Mouse (Mus musculus): ENCODE measurements around the gene Dnah6. TPM values are rescaled to one million over a fixed set of nuclear protein-coding genes. Genes with fewer than 3 reads are reported as not detected.

Gene Dnah6
- polyA plus RNA-seq, 1 experiment = 1.9 TPM

- no peak for DNase-seq
- H3K27ac ChIP-seq (ENCODE audit: insufficient read depth, low read length) = no peak overlapping the region
- H3K4me1 ChIP-seq (ENCODE audit: control insufficient read depth, insufficient read depth, low read length) = no peaks in the 10 kb centered on the region
- no peaks in the 10 kb centered on the region; the same call in 1 of the 2 replicates for H3K27me3 ChIP-seq (ENCODE audit: control insufficient read depth, insufficient read depth, low read length)
- TF ChIP-seq POLR2A (IDR thresholded peaks at IDR 0.05; ENCODE audit: borderline replicate concordance, insufficient read depth, low read length) = no peak
- no peak overlapping the region for H3K4me3 ChIP-seq (replicated peaks; ENCODE audit: insufficient read depth, low read depth, low read length)
- 92% methylated on average over 9 of the region's 9 CpGs for WGBS
Observed at GRCm38 (mm10) chr6:73082571-73082970, 138.9 kb downstream of the Dnah6 start.

- DNase-seq = no peak
- no peaks in the 10 kb centered on the region for H3K27me3 ChIP-seq (ENCODE audit: control insufficient read depth, insufficient read depth, low read length)
- no peak overlapping the region for H3K4me3 ChIP-seq (replicated peaks; ENCODE audit: insufficient read depth, low read depth, low read length)
- H3K27ac ChIP-seq (ENCODE audit: insufficient read depth, low read length) = no peak overlapping the region
- H3K4me1 ChIP-seq (ENCODE audit: control insufficient read depth, insufficient read depth, low read length) = no peaks in the 10 kb centered on the region
- TF ChIP-seq CTCF (IDR thresholded peaks at IDR 0.05; ENCODE audit: borderline replicate concordance, insufficient read depth, low read depth, low read length) = no peak
- no peak for TF ChIP-seq POLR2A (IDR thresholded peaks at IDR 0.05; ENCODE audit: borderline replicate concordance, insufficient read depth, low read length)
- WGBS = 86% methylated on average over 3 of the region's 3 CpGs
Observed at GRCm38 (mm10) chr6:73072093-73072786, 149.2 kb downstream of the Dnah6 start.

- H3K4me1 ChIP-seq (ENCODE audit: control insufficient read depth, insufficient read depth, low read length) = no peaks in the 10 kb centered on the region
- 85% methylated on average over 3 of the region's 3 CpGs for WGBS
- no peak overlapping the region for H3K4me3 ChIP-seq (replicated peaks; ENCODE audit: insufficient read depth, low read depth, low read length)
- DNase-seq = no peak
- TF ChIP-seq POLR2A (IDR thresholded peaks at IDR 0.05; ENCODE audit: borderline replicate concordance, insufficient read depth, low read length) (no peak), CTCF (IDR thresholded peaks at IDR 0.05; ENCODE audit: borderline replicate concordance, insufficient read depth, low read depth, low read length) (no peak)
- H3K27ac ChIP-seq (ENCODE audit: insufficient read depth, low read length) = no peak overlapping the region
- H3K27me3 ChIP-seq (ENCODE audit: control insufficient read depth, insufficient read depth, low read length) = no peaks in the 10 kb centered on the region
Observed at GRCm38 (mm10) chr6:73071214-73071613, 150.2 kb downstream of the Dnah6 start.

- H3K4me1 ChIP-seq (ENCODE audit: control insufficient read depth, insufficient read depth, low read length) = no peaks in the 10 kb centered on the region
- DNase-seq = no peak
- WGBS = 73% methylated on average over 6 of the region's 6 CpGs
- no peak overlapping the region for H3K27ac ChIP-seq (ENCODE audit: insufficient read depth, low read length)
- TF ChIP-seq POLR2A (IDR thresholded peaks at IDR 0.05; ENCODE audit: borderline replicate concordance, insufficient read depth, low read length) (no peak), CTCF (IDR thresholded peaks at IDR 0.05; ENCODE audit: borderline replicate concordance, insufficient read depth, low read depth, low read length) (no peak)
- H3K27me3 ChIP-seq (ENCODE audit: control insufficient read depth, insufficient read depth, low read length) = no peaks in the 10 kb centered on the region
- H3K4me3 ChIP-seq (replicated peaks; ENCODE audit: insufficient read depth, low read depth, low read length) = no peak overlapping the region
Observed at GRCm38 (mm10) chr6:73070663-73071062, 150.8 kb downstream of the Dnah6 start.

- Histone ChIP-seq H3K4me3 (replicated peaks; ENCODE audit: insufficient read depth, low read depth, low read length) (no peak overlapping the region), H3K27me3 (ENCODE audit: control insufficient read depth, insufficient read depth, low read length) (no peaks in the 10 kb centered on the region), H3K27ac (ENCODE audit: insufficient read depth, low read length) (no peak overlapping the region), H3K4me1 (ENCODE audit: control insufficient read depth, insufficient read depth, low read length) (no peaks in the 10 kb centered on the region)
- no peak for DNase-seq
- TF ChIP-seq CTCF (IDR thresholded peaks at IDR 0.05; ENCODE audit: borderline replicate concordance, insufficient read depth, low read depth, low read length) = no peak
- no peak for TF ChIP-seq POLR2A (IDR thresholded peaks at IDR 0.05; ENCODE audit: borderline replicate concordance, insufficient read depth, low read length)
- 80% methylated on average over 3 of the region's 3 CpGs for WGBS
Observed at GRCm38 (mm10) chr6:73064551-73064950, 156.9 kb downstream of the Dnah6 start.

- no peaks in the 10 kb centered on the region for H3K27me3 ChIP-seq (ENCODE audit: control insufficient read depth, insufficient read depth, low read length)
- H3K27ac ChIP-seq (ENCODE audit: insufficient read depth, low read length) = no peak overlapping the region
- no peaks in the 10 kb centered on the region for H3K4me1 ChIP-seq (ENCODE audit: control insufficient read depth, insufficient read depth, low read length)
- no peak overlapping the region for H3K4me3 ChIP-seq (replicated peaks; ENCODE audit: insufficient read depth, low read depth, low read length)
- WGBS = 92% methylated on average over 7 of the region's 7 CpGs
- DNase-seq = no peak
- TF ChIP-seq CTCF (IDR thresholded peaks at IDR 0.05; ENCODE audit: borderline replicate concordance, insufficient read depth, low read depth, low read length) = no peak
Observed at GRCm38 (mm10) chr6:73059596-73060121, 161.8 kb downstream of the Dnah6 start.

GRCm38 (mm10) chr6:73059162-73059561, 162.3 kb downstream of the Dnah6 start:
- Histone ChIP-seq H3K4me1 (ENCODE audit: control insufficient read depth, insufficient read depth, low read length) (no peaks in the 10 kb centered on the region), H3K4me3 (replicated peaks; ENCODE audit: insufficient read depth, low read depth, low read length) (no peak overlapping the region), H3K27ac (ENCODE audit: insufficient read depth, low read length) (no peak overlapping the region), H3K27me3 (ENCODE audit: control insufficient read depth, insufficient read depth, low read length) (no peaks in the 10 kb centered on the region)
- 78% methylated on average over 4 of the region's 4 CpGs for WGBS
- TF ChIP-seq POLR2A (IDR thresholded peaks at IDR 0.05; ENCODE audit: borderline replicate concordance, insufficient read depth, low read length) = no peak
- TF ChIP-seq CTCF (IDR thresholded peaks at IDR 0.05; ENCODE audit: borderline replicate concordance, insufficient read depth, low read depth, low read length) = no peak
- DNase-seq = no peak

- no peak for TF ChIP-seq CTCF (IDR thresholded peaks at IDR 0.05; ENCODE audit: borderline replicate concordance, insufficient read depth, low read depth, low read length)
- TF ChIP-seq POLR2A (IDR thresholded peaks at IDR 0.05; ENCODE audit: borderline replicate concordance, insufficient read depth, low read length) = no peak
- no peaks in the 10 kb centered on the region for H3K4me1 ChIP-seq (ENCODE audit: control insufficient read depth, insufficient read depth, low read length)
- no peaks in the 10 kb centered on the region for H3K27me3 ChIP-seq (ENCODE audit: control insufficient read depth, insufficient read depth, low read length)
- DNase-seq = no peak
- no peak overlapping the region for H3K4me3 ChIP-seq (replicated peaks; ENCODE audit: insufficient read depth, low read depth, low read length)
- WGBS = 93% methylated on average over 6 of the region's 6 CpGs
- no peak overlapping the region for H3K27ac ChIP-seq (ENCODE audit: insufficient read depth, low read length)
Observed at GRCm38 (mm10) chr6:73055347-73055746, 166.1 kb downstream of the Dnah6 start.

Measured in cerebellum, adult 2 months (tissue).